ENCODE assay signal across 8 mouse cellular contexts in genomic region chr16:17209981-17210838, GRCm38 (mm10). TPM values are rescaled to one million over a fixed set of nuclear protein-coding genes. Genes with fewer than 3 reads are reported as not detected.
DNase-seq lines count a peak whose midpoint lies in the region; ATAC-seq lines count a peak whose summit lies in the region.

No protein-coding gene starts in this region.

- DNase-seq in ZHBTc4 (ENCODE audit: low read depth, low spot score), result peak; percentile 96
- DNase-seq in embryo, embryonic 10 days (ENCODE audit: low spot score), result peak; percentile 97
- DNase-seq in gastrocnemius, postnatal 10 days, result peak; percentile 88
- DNase-seq in left cerebral cortex, adult 9 months (ENCODE audit: low spot score in 2 of 2), result peak; percentile 58 to 88
- peak; percentile 84 to 90 for DNase-seq in right cerebral cortex, adult 2 months (ENCODE audit: low spot score in 2 of 2)
- DNase-seq in urinary bladder, postnatal 10 days (ENCODE audit: low spot score), result peak; percentile 69

- H3K4me3 ChIP-seq in megakaryocyte, embryonic 14.5 days (replicated peaks), result peak overlapping the region; percentile 97

- no peaks in the 10 kb centered on the region for H3K36me3 ChIP-seq in megakaryocyte, embryonic 14.5 days (replicated peaks; ENCODE audit: low read length)

- H3K9me3 ChIP-seq in megakaryocyte, embryonic 14.5 days, result no peaks in the 10 kb centered on the region

- H3K4me1 ChIP-seq in megakaryocyte, embryonic 14.5 days, result peaks cover 29% of the 10 kb centered on the region

- ATAC-seq in inflammation-experienced regulatory T-cells, adult 6 months, result peak; percentile 82

- peaks cover 38% of the 10 kb centered on the region for H3K27me3 ChIP-seq in megakaryocyte, embryonic 14.5 days (replicated peaks)

RNA-seq across cellular contexts. Expression of gene Rimbp3, which starts 1.8 kb away (rescaled TPM):
- total RNA-seq in gastrocnemius, postnatal 10 days (2021), result under 1 TPM; 0.11 to 0.19 TPM
- under 1 TPM in 1 of 3 experiments, not detected in 2; 0.07 TPM for polyA plus RNA-seq in inflammation-experienced regulatory T-cells, adult 6 months (2017; shearing (Covaris generic))
- 0.32 TPM in 1 of 2 replicates, not detected in the other for polyA plus RNA-seq in megakaryocyte, embryonic 14.5 days (2012; ENCODE audit: insufficient read depth, low replicate concordance)

RNA-seq across cellular contexts. Expression of gene Ube2l3, which starts 7.8 kb away (rescaled TPM):
- 100 to 1,000 TPM; 163 to 166 TPM for total RNA-seq in gastrocnemius, postnatal 10 days (2021)
- 100 to 1,000 TPM; 241 to 356 (median 330) TPM for polyA plus RNA-seq in inflammation-experienced regulatory T-cells, adult 6 months (2017; shearing (Covaris generic))
- 103 and 123 TPM in 2 replicates for polyA plus RNA-seq in megakaryocyte, embryonic 14.5 days (2012; ENCODE audit: insufficient read depth, low replicate concordance)

RNA-seq across cellular contexts. Expression of gene Hic2, which starts 23.2 kb away (rescaled TPM):
- 1 to 10 TPM; 1.7 to 2.1 TPM for total RNA-seq in gastrocnemius, postnatal 10 days (2021)
- polyA plus RNA-seq in inflammation-experienced regulatory T-cells, adult 6 months (2017; shearing (Covaris generic)), result 1 to 10 TPM in 1 of 3 experiments, under 1 TPM in 2; 0.72 to 1.8 (median 0.83) TPM
- 1.8 and 3.3 TPM in 2 replicates for polyA plus RNA-seq in megakaryocyte, embryonic 14.5 days (2012; ENCODE audit: insufficient read depth, low replicate concordance)

Comparison
In these comparisons a context has a peak if more than half of its experiments do, and no peak if none do; other contexts are left out.
1. Peak in every context shown above with its lines: DNase-seq, ATAC-seq and H3K4me3 ChIP-seq.